Mouse (Mus musculus): ENCODE data around the gene Gm7534. TPM values are rescaled to one million over a fixed set of nuclear protein-coding genes. Genes with fewer than 3 reads are reported as not detected.

Gm7534 gene
- polyA plus RNA-seq, 1 experiment from 2014 or later = not detected

DNA sequence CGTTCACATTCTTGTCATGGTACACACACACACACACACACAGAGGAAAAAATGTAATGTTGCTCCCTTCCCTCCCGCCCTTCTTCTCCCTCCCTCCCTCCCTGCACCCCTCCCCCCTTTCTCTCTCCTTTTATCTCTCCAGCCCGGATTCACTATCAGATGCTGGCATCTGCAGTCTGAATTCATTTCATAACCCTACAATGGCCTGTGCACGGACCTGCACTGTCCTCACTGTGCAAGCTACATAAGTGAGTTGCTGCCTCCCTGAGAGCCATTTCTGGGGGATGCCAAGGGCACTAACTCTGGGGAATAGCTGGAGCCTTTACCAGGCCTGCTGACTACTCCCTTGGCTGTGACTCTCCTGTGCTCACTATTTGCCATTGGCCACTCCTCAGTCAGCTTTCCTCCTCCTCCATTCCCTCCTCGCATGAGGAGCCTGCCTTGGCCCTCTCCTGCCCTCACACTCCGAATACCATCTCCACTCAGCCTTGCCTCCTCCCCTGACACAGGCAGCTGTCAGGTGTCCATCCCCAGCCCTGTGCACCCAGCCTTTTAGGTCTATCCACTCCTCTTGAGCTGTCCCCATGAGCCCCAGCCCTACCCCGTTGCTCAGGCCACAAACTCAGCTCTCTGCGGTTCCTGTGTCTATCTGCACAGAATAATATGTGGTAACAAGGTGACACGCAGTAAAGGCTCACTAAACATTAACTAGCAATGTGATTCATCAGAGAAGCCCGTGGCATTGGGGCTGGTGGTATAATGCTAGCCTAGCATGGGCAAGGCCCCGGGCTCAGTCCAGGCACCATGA, 20.2 kb upstream of the Gm7534 start:
- Histone ChIP-seq H3K9me3 (replicated peaks; ENCODE audit: control insufficient read depth, low read length) (no peaks in the 10 kb centered on the region), H3K27me3 (ENCODE audit: control insufficient read depth, insufficient read depth, low read length) (no peaks in the 10 kb centered on the region), H3K4me3 (replicated peaks; ENCODE audit: low read length) (no peak overlapping the region), H3K36me3 (ENCODE audit: control insufficient read depth, insufficient read depth, low read length) (no peaks in the 10 kb centered on the region), H3K4me2 (ENCODE audit: low read depth, low read length) (no peak overlapping the region), H3K9ac (ENCODE audit: low read length) (0 out of 2 replicates have a peak overlapping the region, but pooled peaks have one; percentile 20), H3K4me1 (ENCODE audit: control insufficient read depth, insufficient read depth, low read length) (no peaks in the 10 kb centered on the region), H3K27ac (ENCODE audit: low read length) (no peak overlapping the region)
- 48% methylated on average over 11 of the region's 11 CpGs for WGBS
- peak; percentile 68 for ATAC-seq (ENCODE audit: insufficient read depth, low FRiP score)

DNA sequence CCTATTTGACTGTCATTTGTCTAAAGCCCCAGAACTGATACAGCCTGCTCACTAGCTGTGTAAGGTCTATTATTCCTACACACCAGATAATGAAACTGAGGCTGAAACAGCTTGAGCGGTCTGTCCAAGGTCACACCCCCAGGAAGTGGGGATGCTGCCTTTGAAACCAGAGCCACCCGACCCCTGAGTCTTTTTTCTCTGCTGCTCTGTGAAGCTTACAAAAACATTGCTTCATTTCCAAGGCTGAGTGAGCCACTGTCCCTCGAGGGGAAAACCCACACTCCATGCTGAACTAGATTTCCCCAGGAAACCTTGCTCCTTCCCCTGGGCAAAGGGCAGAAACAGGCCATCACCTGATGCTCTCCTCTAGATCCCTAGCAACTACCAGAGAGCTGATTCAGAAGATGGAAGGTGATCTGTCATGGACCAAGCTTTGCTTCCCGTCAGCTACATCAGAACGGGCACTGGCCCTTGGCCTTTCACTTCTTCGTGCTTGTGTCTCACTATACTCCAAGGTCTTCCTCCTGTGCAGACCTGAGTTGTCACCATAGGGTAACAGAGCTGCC, 3.8 kb upstream of the Gm7534 start:
- ATAC-seq (ENCODE audit: insufficient read depth, low FRiP score) = no peak
- no peak overlapping the region for H3K27ac ChIP-seq (ENCODE audit: low read length)
- no peaks in the 10 kb centered on the region for H3K4me1 ChIP-seq (ENCODE audit: control insufficient read depth, insufficient read depth, low read length)
- H3K9me3 ChIP-seq (replicated peaks; ENCODE audit: control insufficient read depth, low read length) = no peaks in the 10 kb centered on the region
- H3K27me3 ChIP-seq (ENCODE audit: control insufficient read depth, insufficient read depth, low read length) = no peaks in the 10 kb centered on the region
- H3K4me2 ChIP-seq (ENCODE audit: low read depth, low read length) = no peak overlapping the region
- 54% methylated on average over 6 of the region's 6 CpGs for WGBS
- no peaks in the 10 kb centered on the region for H3K36me3 ChIP-seq (ENCODE audit: control insufficient read depth, insufficient read depth, low read length)
- H3K4me3 ChIP-seq (replicated peaks; ENCODE audit: low read length) = no peak overlapping the region
- no peak overlapping the region for H3K9ac ChIP-seq (ENCODE audit: low read length)

DNA sequence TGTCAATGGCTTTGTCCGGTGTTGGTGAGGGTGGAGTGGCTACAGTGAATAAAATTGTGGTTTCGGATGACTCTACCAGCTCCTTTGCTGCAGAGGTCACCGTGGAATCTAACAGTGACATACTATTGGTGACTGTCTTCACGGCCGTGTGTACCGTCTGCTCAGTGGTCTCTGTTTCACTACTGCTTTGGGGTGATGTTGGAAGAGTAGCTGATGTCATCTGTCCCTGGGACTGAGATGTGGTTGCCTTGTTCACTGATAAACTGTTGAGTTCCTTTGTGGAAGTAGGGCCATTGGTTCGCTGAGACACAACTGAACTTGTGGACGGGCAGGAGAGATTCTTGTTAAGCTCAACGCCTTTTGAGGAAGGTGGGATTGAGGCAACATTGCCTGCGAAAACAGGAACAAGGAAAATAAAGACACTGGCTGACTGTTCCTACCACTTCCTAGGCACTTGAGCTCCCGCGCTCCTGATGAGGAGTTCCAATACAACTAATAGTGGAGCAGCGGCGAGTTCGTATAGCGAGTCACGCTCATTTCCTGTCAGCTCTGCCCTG, 614 bp upstream of the Gm7534 start:
- no peak for ATAC-seq (ENCODE audit: insufficient read depth, low FRiP score)
- WGBS = 77% methylated on average over 17 of the region's 17 CpGs
- H3K4me1 ChIP-seq (ENCODE audit: control insufficient read depth, insufficient read depth, low read length) = no peaks in the 10 kb centered on the region

DNA sequence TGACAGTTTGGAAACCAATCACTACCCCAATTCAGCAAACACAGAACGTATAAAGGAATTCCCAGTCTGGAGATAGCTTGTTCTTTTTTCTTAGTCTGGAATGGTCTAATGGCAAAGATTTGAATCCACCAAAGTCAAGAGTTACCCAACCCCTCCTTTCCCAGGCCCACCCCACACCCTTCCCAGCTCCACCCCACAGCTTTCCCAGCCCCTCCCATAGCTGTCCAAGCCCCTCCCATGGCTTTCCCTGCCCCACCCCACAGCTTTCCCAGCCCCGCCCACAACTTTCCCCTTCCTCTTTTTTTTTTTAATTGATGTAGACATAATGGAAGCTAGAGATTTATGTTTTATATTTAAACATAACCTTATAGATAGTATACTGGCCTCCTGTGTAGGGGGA, 3.4 kb downstream of the Gm7534 start:
- Histone ChIP-seq H3K4me1 (ENCODE audit: control insufficient read depth, insufficient read depth, low read length) (no peaks in the 10 kb centered on the region), H3K4me3 (replicated peaks; ENCODE audit: low read length) (no peak overlapping the region)
- WGBS = 77% methylated on average over 2 of the region's 2 CpGs

More for the DNA sequence above, 614 bp upstream of the Gm7534 start:
- H3K27me3 ChIP-seq (ENCODE audit: control insufficient read depth, insufficient read depth, low read length) = no peaks in the 10 kb centered on the region
- H3K4me3 ChIP-seq (replicated peaks; ENCODE audit: low read length) = no peak overlapping the region
- no peaks in the 10 kb centered on the region for H3K9me3 ChIP-seq (replicated peaks; ENCODE audit: control insufficient read depth, low read length)
- no peaks in the 10 kb centered on the region for H3K36me3 ChIP-seq (ENCODE audit: control insufficient read depth, insufficient read depth, low read length)
- no peak overlapping the region for H3K27ac ChIP-seq (ENCODE audit: low read length)
- H3K4me2 ChIP-seq (ENCODE audit: low read depth, low read length) = no peak overlapping the region
- no peak overlapping the region for H3K9ac ChIP-seq (ENCODE audit: low read length)

DNA sequence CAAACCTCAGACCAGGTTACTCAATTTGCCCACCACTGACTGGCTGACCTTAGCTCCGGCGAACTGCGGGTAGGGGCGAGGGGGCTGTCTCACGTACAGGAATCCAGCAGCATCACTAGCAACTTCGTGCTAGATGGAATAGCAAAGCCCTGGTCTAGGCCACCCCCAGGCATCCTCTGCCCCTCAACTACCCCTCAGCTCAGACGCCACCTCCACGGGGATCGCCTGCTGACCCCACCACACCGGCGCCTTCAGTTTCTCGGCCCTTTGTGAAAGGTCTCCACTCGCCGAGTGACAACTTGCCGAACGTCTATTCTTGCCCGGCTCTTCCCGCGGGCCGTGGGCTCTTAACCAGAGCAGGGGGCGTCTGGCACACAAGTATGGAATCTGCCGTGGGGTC, 16.5 kb downstream of the Gm7534 start:
- Histone ChIP-seq H3K4me1 (ENCODE audit: control insufficient read depth, insufficient read depth, low read length) (peaks cover 8% of the 10 kb centered on the region; the same call in 1 of the 2 replicates), H3K36me3 (ENCODE audit: control insufficient read depth, insufficient read depth, low read length) (no peaks in the 10 kb centered on the region), H3K4me3 (replicated peaks; ENCODE audit: low read length) (peak overlapping the region; percentile 88), H3K9ac (ENCODE audit: low read length) (peak overlapping the region; percentile 89), H3K9me3 (replicated peaks; ENCODE audit: control insufficient read depth, low read length) (no peaks in the 10 kb centered on the region), H3K27me3 (ENCODE audit: control insufficient read depth, insufficient read depth, low read length) (no peaks in the 10 kb centered on the region), H3K4me2 (ENCODE audit: low read depth, low read length) (peak overlapping the region; percentile 85), H3K27ac (ENCODE audit: low read length) (peak overlapping the region; percentile 81; the same call in 1 of the 2 replicates)
- WGBS = under 1% methylated on average over 22 of the region's 22 CpGs
- ATAC-seq (ENCODE audit: insufficient read depth, low FRiP score) = no peak

More for the DNA sequence above, 3.4 kb downstream of the Gm7534 start:
- Histone ChIP-seq H3K27me3 (ENCODE audit: control insufficient read depth, insufficient read depth, low read length) (no peaks in the 10 kb centered on the region), H3K4me2 (ENCODE audit: low read depth, low read length) (no peak overlapping the region), H3K36me3 (ENCODE audit: control insufficient read depth, insufficient read depth, low read length) (no peaks in the 10 kb centered on the region), H3K27ac (ENCODE audit: low read length) (no peak overlapping the region), H3K9ac (ENCODE audit: low read length) (no peak overlapping the region), H3K9me3 (replicated peaks; ENCODE audit: control insufficient read depth, low read length) (no peaks in the 10 kb centered on the region)
- no peak for ATAC-seq (ENCODE audit: insufficient read depth, low FRiP score)

DNA sequence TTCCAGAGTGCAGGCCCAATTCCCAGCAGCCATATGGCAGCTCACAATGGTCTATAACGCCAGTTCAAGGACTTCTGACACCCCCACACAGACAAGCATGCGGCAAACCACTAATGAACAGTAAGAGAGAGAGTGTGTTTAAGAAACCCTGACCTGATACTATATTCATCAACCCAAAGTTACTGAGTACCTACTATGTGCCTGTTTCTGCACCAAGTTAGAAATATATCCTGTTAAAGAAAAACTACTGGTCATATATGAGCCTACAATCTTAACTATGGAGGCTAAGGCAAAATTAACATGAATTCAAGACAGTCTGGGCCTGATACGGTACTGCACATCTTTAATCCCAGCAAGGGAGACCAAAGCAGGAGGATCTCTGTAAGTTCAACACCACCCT, 17.2 kb downstream of the Gm7534 start:
- Histone ChIP-seq H3K4me2 (ENCODE audit: low read depth, low read length) (peak overlapping the region; percentile 85), H3K4me3 (replicated peaks; ENCODE audit: low read length) (peak overlapping the region; percentile 88), H3K4me1 (ENCODE audit: control insufficient read depth, insufficient read depth, low read length) (peaks cover 8% of the 10 kb centered on the region; the same call in 1 of the 2 replicates), H3K9me3 (replicated peaks; ENCODE audit: control insufficient read depth, low read length) (no peaks in the 10 kb centered on the region), H3K36me3 (ENCODE audit: control insufficient read depth, insufficient read depth, low read length) (no peaks in the 10 kb centered on the region), H3K27me3 (ENCODE audit: control insufficient read depth, insufficient read depth, low read length) (no peaks in the 10 kb centered on the region), H3K9ac (ENCODE audit: low read length) (peak overlapping the region; percentile 89), H3K27ac (ENCODE audit: low read length) (no peak overlapping the region)
- no peak for ATAC-seq (ENCODE audit: insufficient read depth, low FRiP score)
- whole genome bisulfite sequencing = 76% methylated on average over 3 of the region's 3 CpGs

DNA sequence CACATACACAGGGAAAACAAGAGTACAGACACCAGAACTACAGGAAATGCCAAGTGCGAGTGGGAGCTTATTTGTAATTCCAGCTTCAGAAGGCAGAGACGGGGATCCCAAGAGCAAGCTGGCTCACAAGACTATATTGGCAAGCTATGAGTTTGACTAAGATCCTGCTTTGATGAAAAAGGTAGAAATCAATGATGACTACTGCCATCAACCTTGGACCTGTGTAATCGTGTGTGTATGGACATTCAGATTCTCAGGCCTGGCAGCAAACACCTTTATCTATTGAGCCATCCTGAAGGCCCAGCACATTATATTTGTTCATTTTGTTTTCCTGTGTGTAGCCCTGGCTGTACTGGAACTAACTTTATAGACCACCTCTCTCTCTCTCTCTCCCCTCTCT, 19.1 kb downstream of the Gm7534 start:
- Histone ChIP-seq H3K9ac (ENCODE audit: low read length) (no peak overlapping the region), H3K4me1 (ENCODE audit: control insufficient read depth, insufficient read depth, low read length) (peaks cover 8% of the 10 kb centered on the region; the same call in 1 of the 2 replicates), H3K27me3 (ENCODE audit: control insufficient read depth, insufficient read depth, low read length) (no peaks in the 10 kb centered on the region), H3K27ac (ENCODE audit: low read length) (no peak overlapping the region), H3K9me3 (replicated peaks; ENCODE audit: control insufficient read depth, low read length) (no peaks in the 10 kb centered on the region), H3K36me3 (ENCODE audit: control insufficient read depth, insufficient read depth, low read length) (no peaks in the 10 kb centered on the region), H3K4me3 (replicated peaks; ENCODE audit: low read length) (no peak overlapping the region), H3K4me2 (ENCODE audit: low read depth, low read length) (no peak overlapping the region)
- no peak for ATAC-seq (ENCODE audit: insufficient read depth, low FRiP score)
- WGBS = 74% methylated on average over 3 of the region's 3 CpGs

DNA sequence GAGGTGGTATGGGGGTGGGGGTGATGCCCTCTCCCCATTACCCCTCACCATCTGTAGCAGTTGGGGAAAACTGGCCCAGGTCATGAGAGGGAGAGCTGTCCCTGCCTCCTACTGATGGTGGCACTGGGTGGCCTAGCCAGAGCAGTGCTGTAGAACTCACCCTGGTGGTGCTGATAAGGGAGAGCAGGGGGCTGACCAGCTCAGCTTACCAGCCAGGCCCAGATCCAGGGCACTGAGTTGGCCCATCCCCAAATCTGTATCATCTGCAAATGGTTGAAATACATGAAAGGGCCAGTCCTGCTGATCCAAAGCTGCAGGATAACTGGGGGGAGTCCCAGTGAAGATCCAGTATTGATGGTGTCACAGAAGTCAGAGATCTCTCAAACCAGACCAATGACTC, 21.0 kb downstream of the Gm7534 start:
- Histone ChIP-seq H3K4me3 (replicated peaks; ENCODE audit: low read length) (no peak overlapping the region), H3K9me3 (replicated peaks; ENCODE audit: control insufficient read depth, low read length) (no peaks in the 10 kb centered on the region), H3K4me1 (ENCODE audit: control insufficient read depth, insufficient read depth, low read length) (peaks cover 8% of the 10 kb centered on the region; the same call in 1 of the 2 replicates), H3K27ac (ENCODE audit: low read length) (no peak overlapping the region), H3K36me3 (ENCODE audit: control insufficient read depth, insufficient read depth, low read length) (no peaks in the 10 kb centered on the region), H3K9ac (ENCODE audit: low read length) (no peak overlapping the region), H3K4me2 (ENCODE audit: low read depth, low read length) (no peak overlapping the region), H3K27me3 (ENCODE audit: control insufficient read depth, insufficient read depth, low read length) (no peaks in the 10 kb centered on the region)
- ATAC-seq (ENCODE audit: insufficient read depth, low FRiP score) = peak; percentile 45; the same call in 1 of the 2 replicates

DNA sequence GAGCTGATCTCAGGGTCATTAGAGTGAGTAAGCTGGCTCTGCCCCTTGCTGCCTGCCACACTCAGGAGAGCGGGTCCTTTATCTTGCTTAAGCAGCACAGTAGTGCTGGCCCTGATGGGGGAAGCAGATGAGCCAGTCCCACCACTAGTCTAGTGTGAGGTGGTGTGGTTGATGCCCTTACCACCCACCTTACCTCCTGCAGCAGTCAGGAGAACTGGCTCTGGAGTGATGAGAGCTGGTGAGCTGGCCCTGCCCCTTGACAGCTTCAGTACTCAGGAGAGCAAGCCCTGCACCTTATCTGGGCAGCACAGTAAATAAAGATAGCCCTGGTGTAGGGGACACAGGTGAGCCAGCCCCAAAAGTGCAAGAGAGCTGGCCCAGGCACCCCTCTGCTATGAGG, 21.7 kb downstream of the Gm7534 start:
- Histone ChIP-seq H3K27me3 (ENCODE audit: control insufficient read depth, insufficient read depth, low read length) (no peaks in the 10 kb centered on the region), H3K36me3 (ENCODE audit: control insufficient read depth, insufficient read depth, low read length) (no peaks in the 10 kb centered on the region), H3K9me3 (replicated peaks; ENCODE audit: control insufficient read depth, low read length) (no peaks in the 10 kb centered on the region), H3K27ac (ENCODE audit: low read length) (no peak overlapping the region), H3K4me1 (ENCODE audit: control insufficient read depth, insufficient read depth, low read length) (peaks cover 5% of the 10 kb centered on the region; the same call in 1 of the 2 replicates), H3K9ac (ENCODE audit: low read length) (no peak overlapping the region), H3K4me3 (replicated peaks; ENCODE audit: low read length) (no peak overlapping the region), H3K4me2 (ENCODE audit: low read depth, low read length) (no peak overlapping the region)
- peak; percentile 56; the same call in 1 of the 2 replicates for ATAC-seq (ENCODE audit: insufficient read depth, low FRiP score)
- 95% methylated on average over 1 of the region's 1 CpGs for WGBS

All from stomach, embryonic 16.5 days (tissue).